Mouse (Mus musculus) gastrocnemius, postnatal 14 days (tissue): Measurements from ENCODE around the gene Gm36864. TPM values are rescaled to one million over a fixed set of nuclear protein-coding genes. Genes with fewer than 3 reads are reported as not detected.
A peak's percentile ranks its signal among the peaks of the same experiment; 100 is the strongest.

Experiments used
- DNase-seq: peaks from one replicate; pipeline ENCODE4 v3.0.0; 2021; ENCODE audit warnings: mixed read lengths
- intact Hi-C: fragments of 180-260 bp; cut with DNase I; formaldehyde crosslinking; loops from one replicate; pipeline ENCODE4 v1.15.1; 2025; ENCODE audit warnings: low total_unique reads
- total RNA-seq, 2 experiments: library from RNA; stranded (reverse); gene quantifications; 2 replicates each; pipeline ENCODE4 v1.2.3; 2021

Gm36864 gene
- total RNA-seq, 2 experiments from 2014 or later = not detected

GRCm38 (mm10) chr7:44253023-44253616 lies 17.1 kb downstream of the Gm36864 start:
- intact Hi-C loops = no loop called here
- DNase-seq = no peak

GRCm38 (mm10) chr7:44254930-44255329 lies 19.0 kb downstream of the Gm36864 start:
- intact Hi-C loops = no loop called here
- no peak for DNase-seq

- no peak for DNase-seq
- intact Hi-C loops = no loop called here
Observed at GRCm38 (mm10) chr7:44257278-44257677, 21.3 kb downstream of the Gm36864 start, which contains the start of gene Acp4. Acp4 (minus strand) TSS chr7:44257378.

- no peak for DNase-seq
- intact Hi-C loops = loop anchor here (10.0 kb wide), 1 partner anchor 214 kb away; no protein-coding TSS in a partner anchor
Observed at GRCm38 (mm10) chr7:44260410-44260809, 24.4 kb downstream of the Gm36864 start.

GRCm38 (mm10) chr7:44261147-44261546 lies 25.2 kb downstream of the Gm36864 start, which contains the start of gene Gm15517:
Gm15517 (plus strand) TSS chr7:44261447.
- intact Hi-C loops = loop anchor here (10.0 kb wide), 1 partner anchor 214 kb away; no protein-coding TSS in a partner anchor
- DNase-seq = no peak

GRCm38 (mm10) chr7:44262791-44263643 lies 27.0 kb downstream of the Gm36864 start:
- intact Hi-C loops = loop anchor here (2.0 to 10.0 kb wide), 2 partner anchors 88 to 212 kb away; no protein-coding TSS in a partner anchor
- DNase-seq = peak; percentile 85

- intact Hi-C loops = loop anchor here (10.0 kb wide), 1 partner anchor 207 kb away; no protein-coding TSS in a partner anchor
- no peak for DNase-seq
Observed at GRCm38 (mm10) chr7:44268117-44268516, 32.1 kb downstream of the Gm36864 start.

- intact Hi-C loops = loop anchor here (10.0 kb wide), 1 partner anchor 205 kb away; no protein-coding TSS in a partner anchor
- no peak for DNase-seq
Observed at GRCm38 (mm10) chr7:44269397-44269796, 33.4 kb downstream of the Gm36864 start.

- intact Hi-C loops = no loop called here
Observed at GRCm38 (mm10) chr7:44271309-44271708, 35.3 kb downstream of the Gm36864 start.

GRCm38 (mm10) chr7:44272546-44272945 lies 36.6 kb downstream of the Gm36864 start:
- no peak for DNase-seq
- intact Hi-C loops = no loop called here

More at GRCm38 (mm10) chr7:44271309-44271708, 35.3 kb downstream of the Gm36864 start:
- no peak for DNase-seq

- intact Hi-C loops = no loop called here
- DNase-seq = no peak
Observed at GRCm38 (mm10) chr7:44273446-44273845, 37.5 kb downstream of the Gm36864 start.

GRCm38 (mm10) chr7:44274096-44274495 lies 38.1 kb downstream of the Gm36864 start:
- intact Hi-C loops = no loop called here
- DNase-seq = no peak

- intact Hi-C loops = no loop called here
- DNase-seq = no peak
Observed at GRCm38 (mm10) chr7:44275546-44275945, 39.6 kb downstream of the Gm36864 start.

GRCm38 (mm10) chr7:44276461-44277249 lies 40.7 kb downstream of the Gm36864 start:
- intact Hi-C loops = no loop called here
- no peak for DNase-seq

- intact Hi-C loops = no loop called here
- no peak for DNase-seq
Observed at GRCm38 (mm10) chr7:44277250-44277622, 41.3 kb downstream of the Gm36864 start.

GRCm38 (mm10) chr7:44280959-44281358 lies 45.0 kb downstream of the Gm36864 start:
- no peak for DNase-seq
- intact Hi-C loops = no loop called here

- DNase-seq = no peak
- intact Hi-C loops = no loop called here
Observed at GRCm38 (mm10) chr7:44281586-44281985, 45.6 kb downstream of the Gm36864 start.

GRCm38 (mm10) chr7:44287760-44288159 lies 51.8 kb downstream of the Gm36864 start:
- no peak for DNase-seq
- intact Hi-C loops = no loop called here

GRCm38 (mm10) chr7:44290986-44291385 lies 55.0 kb downstream of the Gm36864 start:
- intact Hi-C loops = no loop called here

GRCm38 (mm10) chr7:44291418-44291817 lies 55.4 kb downstream of the Gm36864 start:
- no peak for DNase-seq
- intact Hi-C loops = no loop called here

More at GRCm38 (mm10) chr7:44290986-44291385, 55.0 kb downstream of the Gm36864 start:
- no peak for DNase-seq
